Mouse (Mus musculus): Measurements from ENCODE around the gene Fam53b. TPM values are rescaled to one million over a fixed set of nuclear protein-coding genes. Genes with fewer than 3 reads are reported as not detected.
A peak's percentile ranks its signal among the peaks of the same experiment; 100 is the strongest.

Gene Fam53b
- polyA plus RNA-seq, 1 experiment from 2014 or later, result 21.0 TPM

DNA sequence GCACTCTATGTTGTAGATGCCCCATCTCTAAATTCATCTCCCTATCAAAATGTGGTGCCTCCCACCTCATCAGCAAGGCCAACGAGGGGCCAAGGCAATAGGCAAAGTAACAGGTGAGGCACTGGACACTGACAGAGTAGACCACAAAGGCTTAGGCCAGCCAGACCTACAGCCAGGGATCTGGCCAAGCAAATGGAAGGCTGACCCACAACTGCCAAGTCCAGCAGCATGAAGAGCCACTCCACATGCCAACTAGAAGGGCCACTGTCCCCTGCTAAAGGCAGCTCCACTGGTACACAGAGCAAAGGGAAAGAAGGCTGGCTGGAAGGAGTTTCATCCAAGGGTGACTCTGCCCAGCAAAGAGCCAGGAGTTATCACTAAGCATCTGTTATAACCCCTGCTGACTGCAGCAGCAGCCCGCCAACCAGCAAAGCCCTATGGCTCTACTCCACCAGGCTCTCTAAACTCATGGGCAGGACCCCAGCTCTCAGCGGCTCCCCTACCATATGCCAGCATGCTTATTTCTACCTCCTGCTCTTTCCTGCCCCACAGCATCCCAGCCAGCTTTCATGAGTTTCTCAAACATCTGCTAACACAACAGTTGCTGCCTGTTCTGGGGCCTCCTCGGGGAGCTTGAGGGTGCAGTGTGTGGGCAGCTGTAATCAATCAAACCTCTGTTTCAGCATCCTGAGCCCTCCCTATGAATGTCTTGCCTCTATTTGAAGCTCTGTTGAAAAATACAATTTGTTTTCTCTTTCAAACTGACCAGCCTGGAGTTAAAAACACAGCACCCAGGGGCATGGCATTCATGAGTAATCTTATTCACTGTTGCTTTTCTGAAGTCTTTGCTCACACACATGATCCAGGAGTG, 59.9 kb downstream of the Fam53b start:
- Histone ChIP-seq H3K27ac (replicated peaks; ENCODE audit: low read depth, low read length) (peak overlapping the region; percentile 86), H3K4me2 (ENCODE audit: low read depth, low read length) (no peak overlapping the region), H3K4me1 (ENCODE audit: control insufficient read depth, insufficient read depth, low read length) (peaks cover 23% of the 10 kb centered on the region), H3K27me3 (replicated peaks; ENCODE audit: control insufficient read depth, insufficient read depth, low read length) (no peaks in the 10 kb centered on the region), H3K4me3 (ENCODE audit: low read depth, low read length) (no peak overlapping the region), H3K36me3 (ENCODE audit: control insufficient read depth, insufficient read depth, low read length) (peaks cover 26% of the 10 kb centered on the region), H3K9ac (ENCODE audit: low read depth, low read length) (no peak overlapping the region), H3K9me3 (ENCODE audit: control insufficient read depth, low read length) (no peaks in the 10 kb centered on the region)
- DNase-seq (ENCODE audit: low spot score) (peak; percentile 83), ATAC-seq (ENCODE audit: low read depth) (peak; percentile 82)
- 37% methylated on average over 4 of the region's 4 CpGs for WGBS

- 0 out of 2 replicates have a peak, but pooled peaks cover 8% of the 10 kb centered on the region for H3K36me3 ChIP-seq (ENCODE audit: control insufficient read depth, insufficient read depth, low read length)
- WGBS, result 49% methylated on average over 2 of the region's 2 CpGs
- peaks cover 23% of the 10 kb centered on the region for H3K4me1 ChIP-seq (ENCODE audit: control insufficient read depth, insufficient read depth, low read length)
- no peak overlapping the region for H3K9ac ChIP-seq (ENCODE audit: low read depth, low read length)
- no peak overlapping the region for H3K4me2 ChIP-seq (ENCODE audit: low read depth, low read length)
- H3K9me3 ChIP-seq (ENCODE audit: control insufficient read depth, low read length), result no peaks in the 10 kb centered on the region
- no peaks in the 10 kb centered on the region for H3K27me3 ChIP-seq (replicated peaks; ENCODE audit: control insufficient read depth, insufficient read depth, low read length)
- no peak overlapping the region for H3K27ac ChIP-seq (replicated peaks; ENCODE audit: low read depth, low read length)
- DNase-seq (ENCODE audit: low spot score), result no peak
- no peak for ATAC-seq (ENCODE audit: low read depth)
- no peak overlapping the region for H3K4me3 ChIP-seq (ENCODE audit: low read depth, low read length)
Observed at GRCm38 (mm10) chr7:132751716-132752115, 62.0 kb downstream of the Fam53b start.

GRCm38 (mm10) chr7:132749504-132749903, 64.2 kb downstream of the Fam53b start:
- WGBS, result 88% methylated on average over 11 of the region's 11 CpGs

GRCm38 (mm10) chr7:132748076-132748769, 65.5 kb downstream of the Fam53b start:
- Histone ChIP-seq H3K4me1 (ENCODE audit: control insufficient read depth, insufficient read depth, low read length) (peaks cover 4% of the 10 kb centered on the region), H3K9me3 (ENCODE audit: control insufficient read depth, low read length) (no peaks in the 10 kb centered on the region), H3K27me3 (replicated peaks; ENCODE audit: control insufficient read depth, insufficient read depth, low read length) (no peaks in the 10 kb centered on the region), H3K27ac (replicated peaks; ENCODE audit: low read depth, low read length) (no peak overlapping the region), H3K4me3 (ENCODE audit: low read depth, low read length) (no peak overlapping the region), H3K36me3 (ENCODE audit: control insufficient read depth, insufficient read depth, low read length) (0 out of 2 replicates have a peak, but pooled peaks cover 5% of the 10 kb centered on the region), H3K9ac (ENCODE audit: low read depth, low read length) (no peak overlapping the region), H3K4me2 (ENCODE audit: low read depth, low read length) (no peak overlapping the region)
- ATAC-seq (ENCODE audit: low read depth), result peak; percentile 73; the same call in 1 of the 2 replicates
- 75% methylated on average over 3 of the region's 3 CpGs for WGBS
- DNase-seq (ENCODE audit: low spot score), result peak; percentile 69

More at GRCm38 (mm10) chr7:132749504-132749903, 64.2 kb downstream of the Fam53b start:
- H3K9ac ChIP-seq (ENCODE audit: low read depth, low read length), result no peak overlapping the region
- no peak overlapping the region for H3K27ac ChIP-seq (replicated peaks; ENCODE audit: low read depth, low read length)
- H3K27me3 ChIP-seq (replicated peaks; ENCODE audit: control insufficient read depth, insufficient read depth, low read length), result no peaks in the 10 kb centered on the region
- H3K9me3 ChIP-seq (ENCODE audit: control insufficient read depth, low read length), result no peaks in the 10 kb centered on the region
- ATAC-seq (ENCODE audit: low read depth), result no peak
- H3K36me3 ChIP-seq (ENCODE audit: control insufficient read depth, insufficient read depth, low read length), result 0 out of 2 replicates have a peak, but pooled peaks cover 5% of the 10 kb centered on the region
- H3K4me1 ChIP-seq (ENCODE audit: control insufficient read depth, insufficient read depth, low read length), result peaks cover 16% of the 10 kb centered on the region
- no peak overlapping the region for H3K4me3 ChIP-seq (ENCODE audit: low read depth, low read length)
- H3K4me2 ChIP-seq (ENCODE audit: low read depth, low read length), result no peak overlapping the region
- DNase-seq (ENCODE audit: low spot score), result no peak

DNA sequence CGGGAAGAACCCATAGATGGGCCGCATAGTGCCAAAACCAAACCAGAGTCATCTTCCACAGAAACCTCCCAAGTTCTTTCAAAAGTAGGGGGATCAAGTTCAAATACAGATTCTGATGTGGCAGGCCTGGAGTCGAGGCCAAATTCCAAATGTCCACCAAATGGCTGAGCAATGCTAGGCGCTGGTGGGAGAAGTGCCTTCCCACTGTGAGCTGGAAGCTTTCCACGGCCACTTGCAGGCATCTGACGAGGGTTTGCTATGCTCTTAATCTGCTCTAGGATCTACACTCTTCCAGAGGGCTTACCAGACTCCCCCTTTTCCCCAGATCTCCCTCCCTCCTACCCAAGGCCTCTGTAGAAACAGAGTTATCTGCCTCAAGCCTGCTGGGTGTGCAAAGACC, 66.6 kb downstream of the Fam53b start:
- no peak for DNase-seq (ENCODE audit: low spot score)
- 78% methylated on average over 6 of the region's 6 CpGs for WGBS
- no peaks in the 10 kb centered on the region for H3K9me3 ChIP-seq (ENCODE audit: control insufficient read depth, low read length)

DNA sequence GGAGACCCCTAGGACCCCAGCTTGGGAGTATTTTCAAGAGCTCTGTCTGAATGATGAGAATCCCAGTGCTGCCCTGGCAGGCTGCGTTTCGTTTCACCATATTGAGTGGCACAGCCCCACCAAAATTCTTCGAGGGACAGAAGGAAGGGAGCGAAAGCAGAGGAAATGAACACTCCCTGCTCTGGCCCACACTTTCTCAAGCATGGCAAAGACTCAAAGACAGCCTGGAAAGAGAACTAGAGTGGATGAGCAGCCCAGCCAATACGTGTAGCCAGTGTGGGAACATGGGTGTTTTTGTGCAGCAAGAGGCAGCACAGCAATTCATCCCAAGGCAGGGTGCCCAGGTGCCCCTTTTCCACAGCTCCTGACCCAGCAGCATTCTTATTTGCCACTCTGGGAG, 70.8 kb downstream of the Fam53b start:
- no peak overlapping the region for H3K9ac ChIP-seq (ENCODE audit: low read depth, low read length)
- no peaks in the 10 kb centered on the region for H3K27me3 ChIP-seq (replicated peaks; ENCODE audit: control insufficient read depth, insufficient read depth, low read length)
- no peak overlapping the region for H3K4me3 ChIP-seq (ENCODE audit: low read depth, low read length)
- no peak for ATAC-seq (ENCODE audit: low read depth)
- H3K27ac ChIP-seq (replicated peaks; ENCODE audit: low read depth, low read length), result no peak overlapping the region
- 76% methylated on average over 5 of the region's 5 CpGs for WGBS
- H3K4me1 ChIP-seq (ENCODE audit: control insufficient read depth, insufficient read depth, low read length), result no peaks in the 10 kb centered on the region; the same call in 1 of the 2 replicates
- no peak overlapping the region for H3K4me2 ChIP-seq (ENCODE audit: low read depth, low read length)
- no peaks in the 10 kb centered on the region for H3K9me3 ChIP-seq (ENCODE audit: control insufficient read depth, low read length)
- 0 out of 2 replicates have a peak, but pooled peaks cover 5% of the 10 kb centered on the region for H3K36me3 ChIP-seq (ENCODE audit: control insufficient read depth, insufficient read depth, low read length)
- no peak for DNase-seq (ENCODE audit: low spot score)

More for the DNA sequence above, 66.6 kb downstream of the Fam53b start:
- Histone ChIP-seq H3K4me1 (ENCODE audit: control insufficient read depth, insufficient read depth, low read length) (no peaks in the 10 kb centered on the region; the same call in 1 of the 2 replicates), H3K36me3 (ENCODE audit: control insufficient read depth, insufficient read depth, low read length) (0 out of 2 replicates have a peak, but pooled peaks cover 5% of the 10 kb centered on the region), H3K9ac (ENCODE audit: low read depth, low read length) (no peak overlapping the region), H3K27ac (replicated peaks; ENCODE audit: low read depth, low read length) (no peak overlapping the region), H3K4me3 (ENCODE audit: low read depth, low read length) (no peak overlapping the region), H3K27me3 (replicated peaks; ENCODE audit: control insufficient read depth, insufficient read depth, low read length) (no peaks in the 10 kb centered on the region), H3K4me2 (ENCODE audit: low read depth, low read length) (no peak overlapping the region)
- ATAC-seq (ENCODE audit: low read depth), result no peak

DNA sequence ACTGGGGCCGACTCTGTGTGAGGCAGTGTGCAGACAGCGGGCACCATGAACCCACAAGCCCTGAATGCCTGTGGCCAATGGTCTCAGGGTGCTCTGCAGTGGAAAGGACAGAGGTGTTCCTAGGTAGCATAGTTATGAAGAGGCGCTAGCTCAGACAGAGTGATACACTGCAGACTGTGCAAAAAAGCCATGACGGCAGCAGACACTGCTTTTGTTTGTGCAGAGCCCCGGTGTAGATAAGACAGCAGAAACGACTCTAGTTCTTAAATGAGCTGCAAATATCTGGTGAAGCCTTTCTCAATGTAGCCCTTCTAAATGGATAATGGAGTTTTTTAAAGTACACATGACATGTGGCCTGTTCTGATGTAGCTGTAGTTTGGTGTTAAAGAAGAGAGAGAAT, 73.9 kb downstream of the Fam53b start:
- Histone ChIP-seq H3K27ac (replicated peaks; ENCODE audit: low read depth, low read length) (no peak overlapping the region), H3K27me3 (replicated peaks; ENCODE audit: control insufficient read depth, insufficient read depth, low read length) (no peaks in the 10 kb centered on the region), H3K4me2 (ENCODE audit: low read depth, low read length) (no peak overlapping the region), H3K9me3 (ENCODE audit: control insufficient read depth, low read length) (no peaks in the 10 kb centered on the region), H3K4me1 (ENCODE audit: control insufficient read depth, insufficient read depth, low read length) (peaks cover 18% of the 10 kb centered on the region), H3K36me3 (ENCODE audit: control insufficient read depth, insufficient read depth, low read length) (no peaks in the 10 kb centered on the region), H3K4me3 (ENCODE audit: low read depth, low read length) (no peak overlapping the region), H3K9ac (ENCODE audit: low read depth, low read length) (no peak overlapping the region)
- DNase-seq (ENCODE audit: low spot score) (no peak), ATAC-seq (ENCODE audit: low read depth) (no peak)
- 88% methylated on average over 6 of the region's 6 CpGs for WGBS

- no peak for ATAC-seq (ENCODE audit: low read depth)
- WGBS, result 92% methylated on average over 6 of the region's 6 CpGs
- H3K27me3 ChIP-seq (replicated peaks; ENCODE audit: control insufficient read depth, insufficient read depth, low read length), result no peaks in the 10 kb centered on the region
Observed at GRCm38 (mm10) chr7:132738844-132739243, 74.8 kb downstream of the Fam53b start.

More at GRCm38 (mm10) chr7:132738844-132739243, 74.8 kb downstream of the Fam53b start:
- Histone ChIP-seq H3K36me3 (ENCODE audit: control insufficient read depth, insufficient read depth, low read length) (no peaks in the 10 kb centered on the region), H3K4me3 (ENCODE audit: low read depth, low read length) (no peak overlapping the region), H3K27ac (replicated peaks; ENCODE audit: low read depth, low read length) (no peak overlapping the region), H3K9me3 (ENCODE audit: control insufficient read depth, low read length) (no peaks in the 10 kb centered on the region), H3K4me2 (ENCODE audit: low read depth, low read length) (no peak overlapping the region), H3K9ac (ENCODE audit: low read depth, low read length) (no peak overlapping the region), H3K4me1 (ENCODE audit: control insufficient read depth, insufficient read depth, low read length) (peaks cover 18% of the 10 kb centered on the region)
- no peak for DNase-seq (ENCODE audit: low spot score)

Data from embryonic facial prominence, embryonic 14.5 days (tissue).